Mouse (Mus musculus) olfactory bulb, adult 2 months (tissue): Measurements from ENCODE around the gene Rabgap1l.

Source experiments
- CTCF ChIP-seq: fragments of 200-500 bp; IDR thresholded peaks from 2 replicates; pipeline ENCODE4 v1.5.1; 2012; ENCODE audit warnings: low read depth, mild to moderate bottlenecking, low read length, moderate library complexity; ENCODE audit not compliant: insufficient read depth
- POLR2A ChIP-seq: fragments of 200-500 bp; IDR thresholded peaks from 2 replicates; pipeline ENCODE4 v1.6.1; 2012; ENCODE audit warnings: mild to moderate bottlenecking, low read depth, low read length, moderate library complexity; ENCODE audit not compliant: insufficient read depth

DNA sequence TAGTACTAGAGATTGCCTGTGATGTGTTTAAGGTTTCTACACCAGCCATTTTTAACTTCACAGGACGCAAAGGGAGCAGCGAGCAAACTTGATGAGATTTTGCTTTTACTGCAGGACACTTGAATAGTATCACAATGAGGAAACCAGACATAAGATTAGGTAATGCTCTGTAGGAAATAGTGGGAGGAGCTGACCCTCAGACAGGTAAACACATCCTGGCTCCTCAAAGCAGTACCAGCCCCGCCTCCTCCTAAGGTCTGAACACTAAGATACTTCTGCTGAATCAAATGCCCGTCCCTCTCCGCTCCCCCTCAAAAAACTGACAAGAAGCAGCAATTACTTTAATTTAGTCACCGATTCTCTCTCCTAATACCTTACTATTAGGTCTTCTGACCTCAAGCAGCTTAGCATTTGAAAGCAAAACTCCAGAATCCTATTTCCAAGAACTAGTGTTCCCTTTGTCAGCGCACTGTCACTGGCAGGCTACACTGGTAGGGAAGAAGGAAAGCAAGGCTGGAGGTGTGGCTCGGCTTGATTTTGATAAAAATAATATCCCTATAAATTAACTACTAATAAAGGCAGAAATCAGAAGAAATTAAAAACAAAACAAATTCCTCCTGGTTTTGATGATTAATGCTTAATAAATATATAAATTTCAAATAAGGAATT lies 474.8 kb downstream of the Rabgap1l start:
- no peak for TF ChIP-seq CTCF
- no peak for TF ChIP-seq POLR2A
